Mouse (Mus musculus) lung, postnatal 36 days (tissue): ENCODE results near the gene Fam124a.
"Not testable (repeated sequence)": the region's sequence is repeated elsewhere in the genome, so short reads cannot be mapped to it uniquely, and the experiment has no call there.

Experiments used
- DNase-seq: peaks from one replicate; pipeline ENCODE4 v3.0.0; 2022; ENCODE audit warnings: mixed read lengths

Gene Fam124a

DNA sequence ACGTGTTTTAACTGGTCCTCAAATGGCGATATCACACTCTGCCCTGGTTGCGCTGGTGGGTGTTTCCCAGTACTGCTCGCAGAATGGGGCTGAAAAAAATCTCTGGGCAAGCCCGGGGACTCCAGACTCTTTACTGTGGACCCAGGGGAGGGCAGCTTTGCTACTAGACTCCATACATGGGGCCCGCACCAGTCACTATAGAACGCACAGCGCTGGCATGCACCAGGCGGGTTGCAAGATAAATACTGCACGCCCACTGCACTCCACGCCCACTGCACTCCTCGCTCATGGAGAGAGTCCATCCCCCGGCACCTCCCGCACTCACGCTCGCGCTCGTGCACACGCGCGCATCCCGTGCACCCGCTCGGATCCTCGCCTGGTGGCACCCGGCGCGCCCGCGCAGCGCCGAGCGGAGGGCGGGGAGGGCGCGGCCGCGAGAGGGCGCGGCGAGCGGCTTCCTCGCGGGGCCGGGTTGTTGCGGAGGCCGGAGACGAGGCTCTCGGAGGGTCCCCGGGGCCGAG, at the start of gene Fam124a:
Fam124a (plus strand) TSS at position 429 of the 521 bp plus-strand sequence.
- DNase-seq: peak; percentile 76

- no peak for DNase-seq
Measured at GRCm38 (mm10) chr14:62506261-62506660, 49.3 kb upstream of the Fam124a start.

DNA sequence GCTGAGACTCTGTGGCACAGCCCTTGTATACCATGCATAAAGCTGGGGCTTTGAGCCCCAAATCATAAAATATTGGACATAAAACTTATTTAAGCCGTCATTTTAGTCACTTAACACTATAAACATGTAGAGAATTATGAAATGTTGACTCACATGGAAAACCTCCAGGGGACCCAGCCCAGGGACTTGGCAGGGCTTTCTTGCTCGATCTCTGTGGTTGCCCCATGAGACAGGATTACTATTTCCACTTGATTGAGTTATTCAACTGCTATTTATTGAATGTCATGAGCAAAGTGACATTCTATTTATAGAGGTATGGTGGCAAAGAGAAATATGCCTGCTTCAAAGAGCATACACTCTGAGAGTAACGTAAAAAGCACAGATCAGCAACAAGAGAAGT, 46.2 kb upstream of the Fam124a start:
- peak; percentile 35 for DNase-seq

DNA sequence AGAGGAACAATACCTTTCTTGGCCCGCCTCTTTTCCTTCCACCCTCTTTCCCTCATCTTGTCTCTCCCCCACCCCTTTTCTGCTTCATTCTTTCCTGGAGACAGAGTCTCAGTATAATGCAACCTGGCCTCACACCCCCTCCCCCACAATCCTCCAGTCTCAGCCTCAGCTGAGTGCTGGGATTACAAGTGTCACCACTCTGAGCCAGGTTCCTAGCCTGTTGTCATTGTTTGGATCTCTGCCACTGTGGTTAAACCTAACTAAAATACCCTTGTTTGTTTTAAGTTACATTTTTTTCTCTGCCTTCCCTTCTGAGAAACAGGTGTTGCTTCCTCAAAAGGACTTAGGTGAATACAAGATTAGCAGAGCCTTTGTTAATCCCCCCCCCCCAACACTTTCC, 42.7 kb upstream of the Fam124a start:
- no peak for DNase-seq

DNA sequence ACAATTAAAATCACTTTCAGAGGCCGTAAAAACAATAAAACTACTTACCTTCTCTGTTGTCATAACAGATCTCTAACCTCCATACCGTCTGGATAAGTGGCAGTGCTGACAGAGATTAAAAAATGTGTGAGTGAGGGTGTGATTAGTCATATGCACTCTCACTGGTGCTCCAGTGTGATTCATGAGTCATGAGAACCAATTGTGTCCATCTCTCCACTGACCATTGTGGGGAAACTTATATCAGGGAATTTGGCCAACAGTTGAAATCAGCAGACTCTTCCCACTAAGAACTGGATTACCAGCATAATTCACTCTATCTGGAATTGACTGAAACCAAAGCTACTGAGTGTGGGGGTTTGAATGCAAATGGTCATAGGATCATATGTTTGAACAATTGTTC, 24.6 kb upstream of the Fam124a start:
- no peak for DNase-seq

GRCm38 (mm10) chr14:62536127-62536526, 19.4 kb upstream of the Fam124a start:
- DNase-seq: no peak

DNA sequence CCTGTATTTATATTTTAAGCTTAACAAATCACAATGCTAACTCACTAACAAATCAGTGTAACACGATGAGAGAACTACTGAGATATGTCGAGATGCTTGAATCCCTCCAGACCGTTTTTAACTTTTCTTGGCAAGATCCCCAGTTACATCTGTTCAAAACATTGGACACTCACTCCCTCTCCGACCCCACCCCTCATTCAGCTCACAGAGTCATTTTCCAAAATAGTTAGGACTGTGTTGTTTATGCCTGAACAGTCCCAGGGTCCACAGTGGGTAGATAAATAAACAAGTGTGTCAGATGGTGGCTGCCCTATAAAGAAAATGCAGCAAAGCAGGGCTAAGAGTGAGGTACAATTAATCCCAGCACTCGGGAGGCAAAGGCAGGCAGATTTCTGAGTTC, 18.5 kb upstream of the Fam124a start:
- DNase-seq: no peak

DNA sequence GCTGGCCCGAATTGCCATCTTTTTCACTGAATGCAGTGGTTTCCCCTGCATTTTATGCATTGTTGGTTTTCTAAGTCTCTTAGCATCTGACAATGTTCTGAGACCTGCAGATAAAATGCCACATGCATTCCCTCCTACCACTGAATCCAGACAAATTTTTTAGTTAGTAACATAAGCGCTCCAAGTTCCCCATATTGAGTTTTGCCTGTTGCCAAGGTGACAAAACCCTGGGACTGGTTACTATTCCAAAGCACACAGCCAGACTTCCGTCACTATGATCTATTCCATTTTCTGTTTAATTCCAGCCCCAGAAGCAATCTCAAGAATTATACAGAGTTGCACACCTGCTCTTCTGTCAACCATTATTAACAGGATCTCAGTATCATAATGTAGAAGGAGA, 15.7 kb upstream of the Fam124a start:
- no peak for DNase-seq

DNA sequence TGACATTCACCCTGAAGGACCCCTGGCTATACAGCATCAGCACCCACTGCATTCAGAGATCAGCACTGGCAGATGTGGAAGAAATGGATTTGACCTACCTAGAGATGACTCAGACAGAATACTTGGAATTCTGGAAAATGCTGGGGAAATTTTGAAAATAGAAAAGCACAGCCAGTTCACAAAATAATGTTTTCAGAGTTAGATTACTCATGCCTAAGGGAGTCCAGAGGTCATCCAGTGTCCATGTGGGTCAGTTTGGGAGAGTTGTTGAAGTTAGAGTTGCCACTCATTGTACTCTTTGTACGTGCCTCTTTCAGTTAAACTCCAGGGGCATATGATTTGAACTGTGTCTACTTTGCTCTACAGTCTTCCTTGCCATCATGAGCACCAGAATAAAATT, 13.8 kb upstream of the Fam124a start:
- no peak for DNase-seq

GRCm38 (mm10) chr14:62546296-62546695, 9.2 kb upstream of the Fam124a start:
- no peak for DNase-seq

GRCm38 (mm10) chr14:62546746-62547145, 8.8 kb upstream of the Fam124a start:
- no peak for DNase-seq

DNA sequence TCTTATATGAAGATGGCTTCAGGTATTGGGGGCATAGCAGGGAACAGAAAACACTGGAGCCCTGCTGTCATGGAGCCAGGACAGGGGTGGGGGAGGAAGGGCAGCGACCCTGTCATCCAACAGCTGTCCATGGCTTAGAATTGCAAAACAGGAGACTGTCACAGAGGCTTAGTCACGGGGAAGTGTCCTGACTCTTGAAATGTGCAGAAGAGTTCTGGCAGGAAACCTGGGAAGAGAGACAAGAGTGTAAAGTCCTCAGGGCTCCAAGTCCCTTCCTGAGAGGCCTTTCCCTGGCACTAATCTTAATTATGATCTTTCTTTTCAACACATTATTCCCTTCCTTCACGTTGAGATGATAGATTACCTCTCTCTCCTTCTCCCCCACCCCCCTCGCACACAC, 5.4 kb upstream of the Fam124a start:
- DNase-seq: no peak

GRCm38 (mm10) chr14:62552771-62553170, 2.8 kb upstream of the Fam124a start:
- DNase-seq: no peak

GRCm38 (mm10) chr14:62553786-62554185, 1.8 kb upstream of the Fam124a start:
- no peak for DNase-seq

DNA sequence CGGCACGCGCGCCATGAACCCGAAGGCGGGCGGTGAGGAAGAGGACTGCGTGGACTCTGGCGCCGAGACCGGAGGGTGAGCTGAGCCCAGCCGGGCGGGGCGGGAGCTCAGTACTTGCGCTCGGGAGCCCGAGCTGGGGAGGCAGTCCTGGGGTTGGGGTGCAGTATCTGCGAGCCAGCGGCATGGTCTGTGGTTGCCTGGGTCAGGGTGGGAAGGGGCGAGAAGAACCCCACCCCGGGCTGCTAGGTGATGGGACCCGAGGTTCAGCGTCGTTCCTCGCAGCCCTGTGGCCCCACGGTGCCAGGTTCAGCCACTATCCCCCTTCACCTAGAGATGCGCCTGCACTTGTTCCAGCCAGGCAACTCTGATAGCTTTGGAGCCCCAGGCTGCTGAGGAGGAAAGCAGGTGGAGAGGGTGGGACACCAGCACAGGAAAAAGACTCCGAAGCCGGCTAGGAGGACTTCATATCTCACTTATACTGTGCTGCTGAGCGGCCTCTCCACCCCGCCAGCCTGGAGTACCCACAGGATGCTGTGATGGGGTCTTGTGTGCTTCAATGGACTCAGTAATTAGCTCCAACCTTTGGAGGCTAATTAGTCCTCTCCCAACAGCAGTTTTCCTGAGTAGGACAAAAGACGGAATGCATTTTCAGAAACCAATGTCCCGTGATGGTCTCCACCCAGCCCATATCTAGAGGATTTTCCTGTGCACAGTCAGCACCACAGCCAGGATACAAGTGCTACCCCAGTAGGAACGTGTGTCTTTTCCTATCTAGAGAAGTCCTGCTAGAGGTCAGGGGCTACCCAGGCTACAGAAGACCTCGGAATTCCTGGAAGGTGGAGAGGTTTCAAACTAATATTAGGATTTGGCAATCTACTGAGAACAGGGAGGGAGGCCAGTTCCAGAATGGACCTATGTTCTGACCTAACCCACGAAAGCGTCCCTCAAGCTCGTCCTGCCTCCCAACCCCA, 588 bp downstream of the Fam124a start:
- peak; percentile 8 for DNase-seq

- no peak for DNase-seq
Measured at GRCm38 (mm10) chr14:62557111-62557510, 1.6 kb downstream of the Fam124a start.

DNA sequence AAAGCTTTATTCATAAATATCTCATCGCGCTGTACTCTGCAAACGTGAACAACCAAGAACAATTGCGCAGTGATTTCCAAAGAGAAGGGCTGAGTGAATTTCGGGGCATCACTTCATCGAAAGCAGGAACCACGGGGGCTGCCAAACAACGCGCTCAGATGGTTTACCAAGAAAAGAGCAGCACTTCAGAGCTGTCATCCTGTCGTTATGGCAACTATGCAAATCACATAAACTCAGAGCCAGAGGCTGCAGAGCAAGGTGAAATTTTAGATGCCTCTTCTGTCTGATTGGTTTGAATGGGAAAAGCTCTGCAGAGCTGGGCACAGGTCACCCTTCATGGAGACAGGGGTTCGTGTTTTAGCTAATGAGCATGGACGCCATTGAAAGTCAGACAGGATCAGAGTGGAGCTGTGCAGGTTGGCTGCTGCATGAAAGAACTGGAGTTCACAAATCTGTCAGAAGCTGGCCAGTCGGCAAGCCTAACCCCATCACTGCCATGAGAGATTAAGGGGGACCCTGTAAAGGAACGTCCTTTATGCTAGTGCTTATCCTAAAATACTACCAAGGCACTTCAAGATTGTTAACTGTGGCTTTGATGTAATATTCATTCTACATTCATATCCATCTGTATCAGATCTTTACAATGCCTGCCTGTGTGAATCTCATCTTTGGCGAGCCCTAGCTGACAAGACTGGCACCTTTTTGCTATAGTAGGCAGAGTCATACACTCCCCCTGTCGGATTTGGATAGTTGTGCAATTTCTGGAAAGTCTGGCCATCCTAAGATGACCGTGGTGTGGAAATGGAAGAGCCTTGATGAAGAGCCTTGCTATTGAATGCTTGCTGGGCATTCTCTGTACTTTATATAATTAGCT, 6.6 kb downstream of the Fam124a start:
- no peak for DNase-seq

GRCm38 (mm10) chr14:62563679-62564078, 8.1 kb downstream of the Fam124a start:
- DNase-seq: peak; percentile 31

GRCm38 (mm10) chr14:62566821-62567220, 11.3 kb downstream of the Fam124a start, which contains the start of gene Gm4131:
TSS of gene Gm4131 (minus strand) at chr14:62566921.
- DNase-seq: not testable (repeated sequence)

GRCm38 (mm10) chr14:62569463-62569862, 13.9 kb downstream of the Fam124a start:
- DNase-seq: no peak

- peak; percentile 50 for DNase-seq
Measured at GRCm38 (mm10) chr14:62570299-62570698, 14.8 kb downstream of the Fam124a start.

DNA sequence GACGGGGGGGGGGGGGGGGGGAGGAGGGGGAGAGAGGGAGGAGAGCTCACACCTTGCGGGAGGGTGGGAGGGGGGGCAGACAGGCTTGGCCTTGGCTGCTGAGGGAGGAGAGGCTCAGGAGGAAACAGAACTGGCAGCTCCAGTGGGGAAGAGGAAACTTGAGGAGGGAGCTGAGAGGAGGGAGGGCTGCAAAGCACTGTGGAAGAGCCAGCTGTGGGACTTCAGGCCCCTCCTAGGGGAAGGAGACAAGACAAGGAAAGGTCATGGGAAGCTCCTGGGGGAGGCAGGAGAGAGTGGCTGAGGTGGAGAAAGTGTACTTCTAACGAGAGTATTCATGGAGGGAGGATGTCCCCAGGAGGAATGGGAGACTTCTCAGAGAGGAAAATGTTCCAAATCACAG, 17.9 kb downstream of the Fam124a start:
- no peak for DNase-seq

DNA sequence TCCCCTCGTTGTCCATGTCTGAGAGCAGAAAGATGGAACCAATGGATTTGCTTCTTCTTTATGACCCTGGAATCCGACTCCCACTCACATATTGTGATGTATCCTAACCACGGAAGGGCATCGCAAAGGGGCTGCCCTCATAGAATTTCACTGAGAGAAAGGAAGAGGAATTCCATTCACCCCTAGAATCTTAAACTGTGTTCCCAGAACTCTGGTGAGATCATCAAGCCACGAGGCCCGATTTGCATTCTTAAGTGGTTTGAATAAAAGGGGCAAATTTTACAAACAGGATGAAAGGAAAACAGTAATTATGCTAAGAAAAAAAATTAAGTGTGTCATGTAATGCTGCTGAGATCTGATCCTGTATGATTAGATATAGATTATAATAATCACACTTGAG, 19.4 kb downstream of the Fam124a start:
- DNase-seq: no peak
